Mouse (Mus musculus): ENCODE data around the gene Slco1a1. TPM values are rescaled to one million over a fixed set of nuclear protein-coding genes. Genes with fewer than 3 reads are reported as not detected.
"Not testable (repeated sequence)": the region's sequence is repeated elsewhere in the genome, so short reads cannot be mapped to it uniquely, and the experiment has no call there.

Slco1a1 gene
- total and polyA plus RNA-seq, 3 experiments, result not detected

GRCm38 (mm10) chr6:141940451-141940850, 6.3 kb downstream of the Slco1a1 start:
- Histone ChIP-seq H3K27me3 (ENCODE audit: control insufficient read depth, insufficient read depth, low read length) (no peaks in the 10 kb centered on the region), H3K27ac (no peak overlapping the region), H3K9ac (ENCODE audit: low read depth, low read length) (no peak overlapping the region), H3K4me3 (no peak overlapping the region), H3K36me3 (ENCODE audit: control insufficient read depth, insufficient read depth, low read length) (no peaks in the 10 kb centered on the region), H3K79me2 (replicated peaks; ENCODE audit: control insufficient read depth, insufficient read depth, low read length) (no peaks in the 10 kb centered on the region), H3K4me1 (ENCODE audit: control insufficient read depth, insufficient read depth, low read length) (no peaks in the 10 kb centered on the region)
- intact Hi-C loops (cut with DNase I), result no loop called here
- 62% methylated on average over 1 of the region's 1 CpGs for WGBS
- no peak for DNase-seq
- TF ChIP-seq EP300 (IDR thresholded peaks at IDR 0.05; ENCODE audit: insufficient read depth, low read depth, low read length), result no peak
- no peak for TF ChIP-seq POLR2A (IDR thresholded peaks at IDR 0.05; ENCODE audit: insufficient read depth, low read depth, low read length)
- no peak for TF ChIP-seq CTCF (IDR thresholded peaks at IDR 0.05)

GRCm38 (mm10) chr6:141898197-141898596, 48.6 kb downstream of the Slco1a1 start:
- no peaks in the 10 kb centered on the region for H3K27me3 ChIP-seq (ENCODE audit: control insufficient read depth, insufficient read depth, low read length)
- DNase-seq, result no peak
- no peak overlapping the region for H3K27ac ChIP-seq
- no peaks in the 10 kb centered on the region for H3K4me1 ChIP-seq (ENCODE audit: control insufficient read depth, insufficient read depth, low read length)
- TF ChIP-seq EP300 (IDR thresholded peaks at IDR 0.05; ENCODE audit: insufficient read depth, low read depth, low read length), result no peak
- TF ChIP-seq CTCF (IDR thresholded peaks at IDR 0.05), result no peak
- TF ChIP-seq POLR2A (IDR thresholded peaks at IDR 0.05; ENCODE audit: insufficient read depth, low read depth, low read length), result no peak
- H3K4me3 ChIP-seq, result no peak overlapping the region
- intact Hi-C loops (cut with DNase I), result no loop called here
- no peaks in the 10 kb centered on the region for H3K36me3 ChIP-seq (ENCODE audit: control insufficient read depth, insufficient read depth, low read length)
- no peak overlapping the region for H3K9ac ChIP-seq (ENCODE audit: low read depth, low read length)
- 58% methylated on average over 2 of the region's 2 CpGs for WGBS
- H3K79me2 ChIP-seq (replicated peaks; ENCODE audit: control insufficient read depth, insufficient read depth, low read length), result no peaks in the 10 kb centered on the region

- Histone ChIP-seq H3K79me2 (replicated peaks; ENCODE audit: control insufficient read depth, insufficient read depth, low read length) (no peaks in the 10 kb centered on the region), H3K27me3 (ENCODE audit: control insufficient read depth, insufficient read depth, low read length) (no peaks in the 10 kb centered on the region), H3K9ac (ENCODE audit: low read depth, low read length) (no peak overlapping the region), H3K4me3 (no peak overlapping the region), H3K36me3 (ENCODE audit: control insufficient read depth, insufficient read depth, low read length) (no peaks in the 10 kb centered on the region), H3K4me1 (ENCODE audit: control insufficient read depth, insufficient read depth, low read length) (no peaks in the 10 kb centered on the region), H3K27ac (no peak overlapping the region)
- no peak for DNase-seq
- intact Hi-C loops (cut with DNase I), result no loop called here
- 48% methylated on average over 2 of the region's 2 CpGs for WGBS
- TF ChIP-seq EP300 (IDR thresholded peaks at IDR 0.05; ENCODE audit: insufficient read depth, low read depth, low read length) (no peak), CTCF (IDR thresholded peaks at IDR 0.05) (no peak), POLR2A (IDR thresholded peaks at IDR 0.05; ENCODE audit: insufficient read depth, low read depth, low read length) (no peak)
Observed at GRCm38 (mm10) chr6:141889723-141890122, 57.0 kb downstream of the Slco1a1 start.

DNA sequence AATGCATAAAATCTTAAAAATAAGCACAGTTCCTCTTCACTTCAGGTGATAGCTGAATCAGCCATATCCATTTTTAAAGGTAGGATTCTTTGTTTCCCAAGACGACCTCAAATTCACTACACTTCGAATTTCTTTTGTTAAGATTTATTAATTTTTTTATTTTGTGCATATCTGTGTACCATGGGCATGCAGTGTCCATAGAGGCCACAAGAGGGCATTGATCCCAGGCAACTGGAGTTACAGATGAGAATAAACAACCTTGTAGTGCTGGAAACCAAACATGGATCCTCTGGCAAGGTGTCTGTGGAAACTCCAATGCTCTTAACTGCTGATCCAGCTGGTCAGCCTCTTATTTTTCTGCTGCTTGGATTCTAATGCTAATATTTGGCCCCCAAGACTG, 58.5 kb downstream of the Slco1a1 start:
- Histone ChIP-seq H3K79me2 (replicated peaks; ENCODE audit: control insufficient read depth, insufficient read depth, low read length) (no peaks in the 10 kb centered on the region), H3K27ac (no peak overlapping the region), H3K36me3 (ENCODE audit: control insufficient read depth, insufficient read depth, low read length) (no peaks in the 10 kb centered on the region), H3K27me3 (ENCODE audit: control insufficient read depth, insufficient read depth, low read length) (no peaks in the 10 kb centered on the region), H3K9ac (ENCODE audit: low read depth, low read length) (no peak overlapping the region), H3K4me1 (ENCODE audit: control insufficient read depth, insufficient read depth, low read length) (no peaks in the 10 kb centered on the region), H3K4me3 (no peak overlapping the region)
- TF ChIP-seq CTCF (IDR thresholded peaks at IDR 0.05) (peak; percentile 43), POLR2A (IDR thresholded peaks at IDR 0.05; ENCODE audit: insufficient read depth, low read depth, low read length) (no peak)
- no peak for DNase-seq
- WGBS, result 57% methylated on average over 2 of the region's 2 CpGs
- intact Hi-C loops (cut with DNase I), result no loop called here

GRCm38 (mm10) chr6:141882581-141882980, 64.2 kb downstream of the Slco1a1 start:
- H3K4me1 ChIP-seq (ENCODE audit: control insufficient read depth, insufficient read depth, low read length), result no peaks in the 10 kb centered on the region

DNA sequence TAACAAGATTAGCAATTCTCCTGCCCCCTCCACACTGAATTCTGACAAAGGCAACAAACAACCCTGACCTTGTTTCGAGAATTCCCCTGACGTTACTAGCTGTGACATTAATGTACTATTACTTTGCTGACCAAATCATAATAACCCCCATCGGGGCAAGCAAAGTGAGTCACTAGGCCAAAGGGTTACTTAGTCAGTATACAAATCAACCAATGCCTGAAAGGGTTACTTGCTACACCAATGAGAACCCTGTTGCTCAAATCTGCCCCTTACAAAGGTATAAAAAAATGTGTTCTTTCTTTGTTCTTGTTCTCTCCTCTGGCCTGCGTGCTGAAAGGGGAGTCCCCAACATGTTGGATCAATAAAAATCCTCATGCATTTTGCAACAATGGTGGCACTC, 71.0 kb downstream of the Slco1a1 start:
- H3K4me1 ChIP-seq (ENCODE audit: control insufficient read depth, insufficient read depth, low read length); H3K4me3 ChIP-seq; H3K36me3 ChIP-seq (ENCODE audit: control insufficient read depth, insufficient read depth, low read length); intact Hi-C loops (cut with DNase I); H3K27ac ChIP-seq; H3K79me2 ChIP-seq (replicated peaks; ENCODE audit: control insufficient read depth, insufficient read depth, low read length); H3K9ac ChIP-seq (ENCODE audit: low read depth, low read length); DNase-seq; H3K27me3 ChIP-seq (ENCODE audit: control insufficient read depth, insufficient read depth, low read length): not testable (repeated sequence)
- WGBS, result 72% methylated on average over 4 of the region's 4 CpGs

More at GRCm38 (mm10) chr6:141882581-141882980, 64.2 kb downstream of the Slco1a1 start:
- intact Hi-C loops (cut with DNase I), result no loop called here
- H3K9ac ChIP-seq (ENCODE audit: low read depth, low read length), result no peak overlapping the region
- no peak overlapping the region for H3K4me3 ChIP-seq
- H3K27me3 ChIP-seq (ENCODE audit: control insufficient read depth, insufficient read depth, low read length), result no peaks in the 10 kb centered on the region
- H3K27ac ChIP-seq, result no peak overlapping the region
- H3K36me3 ChIP-seq (ENCODE audit: control insufficient read depth, insufficient read depth, low read length), result no peaks in the 10 kb centered on the region
- 33% methylated on average over 1 of the region's 1 CpGs for WGBS
- TF ChIP-seq EP300 (IDR thresholded peaks at IDR 0.05; ENCODE audit: insufficient read depth, low read depth, low read length) (no peak), POLR2A (IDR thresholded peaks at IDR 0.05; ENCODE audit: insufficient read depth, low read depth, low read length) (no peak), CTCF (IDR thresholded peaks at IDR 0.05) (no peak)
- H3K79me2 ChIP-seq (replicated peaks; ENCODE audit: control insufficient read depth, insufficient read depth, low read length), result no peaks in the 10 kb centered on the region
- no peak for DNase-seq

All from heart, adult 2 months (tissue).